Comparison of ENCODE assay signal across 8 mouse cellular contexts in the genomic region with DNA sequence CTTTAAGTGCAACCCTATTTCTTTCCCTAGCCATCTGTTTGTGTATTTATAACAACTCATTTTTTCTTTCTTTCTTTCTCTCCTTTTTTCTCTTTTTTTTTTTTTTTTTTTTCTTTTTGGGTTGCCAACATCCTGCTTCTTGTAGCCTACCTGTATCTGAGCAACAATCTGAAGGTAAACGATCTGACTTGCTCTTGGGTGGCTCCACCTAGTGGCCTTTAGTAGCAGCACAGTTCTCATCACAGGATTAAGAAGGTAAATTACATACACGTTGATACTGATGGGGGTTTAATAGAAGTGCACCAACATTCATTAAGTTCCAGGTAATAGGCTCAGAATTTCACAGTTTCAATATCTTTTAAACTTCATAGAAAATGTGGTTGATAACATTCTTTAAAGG.
DNase-seq lines count a peak whose midpoint lies in the region; ATAC-seq and TF ChIP-seq lines count a peak whose summit lies in the region.
"Had no signal": no experiment of that assay in that cellular context is flagged by ENCODE, and none has a peak within 500 bp of the region (broad histone marks: within the 10 kb centered on the region; RNA-seq: fewer than 3 reads in every experiment).

No protein-coding gene starts in this region.

- no peaks in the 10 kb centered on the region for H3K9me3 ChIP-seq in liver, embryonic 12.5 days (replicated peaks)
- H3K9me3 ChIP-seq: heart, embryonic 15.5 days had no signal

- H3K79me2 ChIP-seq in liver, adult 2 months (ENCODE audit: control insufficient read depth, insufficient read depth, low read length): no peaks in the 10 kb centered on the region

- ATAC-seq in liver, embryonic 12.5 days: no peak

- H3K36me3 ChIP-seq in liver, adult 2 months (ENCODE audit: control insufficient read depth, insufficient read depth, low read length): no peaks in the 10 kb centered on the region
- H3K36me3 ChIP-seq in liver, embryonic 12.5 days: no peaks in the 10 kb centered on the region
- H3K36me3 ChIP-seq: heart, embryonic 15.5 days had no signal

- no peak overlapping the region for H3K9ac ChIP-seq in liver, adult 2 months (ENCODE audit: low read depth, low read length)
- H3K9ac ChIP-seq in liver, embryonic 12.5 days: no peak overlapping the region
- H3K9ac ChIP-seq: heart, embryonic 15.5 days had no signal

- no peak overlapping the region for H3K4me2 ChIP-seq in liver, embryonic 12.5 days
- H3K4me2 ChIP-seq: heart, embryonic 15.5 days had no signal

- peaks cover 10% of the 10 kb centered on the region for H3K4me1 ChIP-seq in liver, adult 2 months (ENCODE audit: control insufficient read depth, insufficient read depth, low read length)
- no peaks in the 10 kb centered on the region for H3K4me1 ChIP-seq in liver, embryonic 12.5 days
- H3K4me1 ChIP-seq: heart, embryonic 15.5 days had no signal

- intact Hi-C loops in left cerebral cortex, postnatal 25 days (cut with DNase I): loop anchor here (1.0 to 10.0 kb wide), 3 partner anchors 95 to 756 kb away; no protein-coding TSS in a partner anchor

- WGBS in liver, adult 2 months: 4% methylated on average over 2 of the region's 2 CpGs
- 2% methylated on average over 2 of the region's 2 CpGs for whole genome bisulfite sequencing in liver, embryonic 12.5 days (ENCODE audit: insufficient replicate concordance)

- TF ChIP-seq POLR2A in liver, adult 2 months (IDR thresholded peaks at IDR 0.05; ENCODE audit: extremely low read depth, insufficient read depth, low read length): no peak

- DNase-seq in liver, adult 2 months (ENCODE audit: extremely low read depth, low read depth, low spot score): peak; percentile 62
- DNase-seq in MEL-GATA-1-ER (ENCODE audit: extremely low read depth, low read depth): peak; percentile 4
- DNase-seq in c-Kit-positive CD71-positive TER-119-positive erythroid progenitor cells, embryonic 14.5 days (ENCODE audit: low spot score): peak; percentile 3
- DNase-seq in heart, postnatal 4 days: peak; percentile 52
- peak; percentile 54 to 58 for DNase-seq in left cerebral cortex, postnatal 25 days (ENCODE audit: low spot score in 2 of 2)
- peak; percentile 69 to 71 for DNase-seq in right cerebral cortex, adult 2 months (ENCODE audit: low spot score in 2 of 2)

- H3K27me3 ChIP-seq in liver, adult 2 months (ENCODE audit: control insufficient read depth, insufficient read depth, low read length): no peaks in the 10 kb centered on the region
- no peaks in the 10 kb centered on the region for H3K27me3 ChIP-seq in liver, embryonic 12.5 days (replicated peaks)
- H3K27me3 ChIP-seq: heart, embryonic 15.5 days had no signal

- TF ChIP-seq CTCF in liver, adult 2 months (IDR thresholded peaks at IDR 0.05; ENCODE audit: low read depth, low read length): peak; percentile 57

- H3K27ac ChIP-seq in liver, adult 2 months (replicated peaks; ENCODE audit: insufficient read depth, low read depth, low read length): no peak overlapping the region
- no peak overlapping the region for H3K27ac ChIP-seq in liver, embryonic 12.5 days
- H3K27ac ChIP-seq: heart, embryonic 15.5 days had no signal

- no peak overlapping the region for H3K4me3 ChIP-seq in liver, adult 2 months (ENCODE audit: insufficient read depth, low read depth, low read length)
- no peak overlapping the region for H3K4me3 ChIP-seq in liver, embryonic 12.5 days
- H3K4me3 ChIP-seq: heart, embryonic 15.5 days had no signal

Comparison
In these comparisons a context has a peak if more than half of its experiments do, and no peak if none do; other contexts are left out.
1. DNase-seq: peak in every context shown above with its lines; median percentile 70 in right cerebral cortex, adult 2 months; 62 in liver, adult 2 months; 56 in left cerebral cortex, postnatal 25 days; 52 in heart, postnatal 4 days; 4 in MEL-GATA-1-ER; 3 in c-Kit-positive CD71-positive TER-119-positive erythroid progenitor cells, embryonic 14.5 days.